Mouse (Mus musculus) heart, embryonic 13.5 days (tissue): ENCODE measurements around the gene Zfp62. TPM values are rescaled to one million over a fixed set of nuclear protein-coding genes. Genes with fewer than 3 reads are reported as not detected.

Experiments
- ATAC-seq: fragments of 200-750 bp; cut with Nextera tagmentation; 2 replicates; pipeline ENCODE4 v1.8.0; 2017; ENCODE audit warnings: moderate TSS enrichment; ENCODE audit not compliant: insufficient number of reproducible peaks, low FRiP score, low TSS enrichment; ENCODE audit errors: extremely low read depth
- H3K27ac ChIP-seq: fragments of 300-500 bp; sonication (generic); replicated peaks from 2 replicates; pipeline ENCODE4 v1.5.1; 2015; ENCODE audit warnings: moderate library complexity, mild to moderate bottlenecking, inconsistent platforms
- H3K27me3 ChIP-seq: fragments of 300-500 bp; sonication (generic); replicated peaks from 2 replicates; pipeline ENCODE4 v1.6.1; 2015; ENCODE audit warnings: mild to moderate bottlenecking, inconsistent platforms
- H3K36me3 ChIP-seq: fragments of 300-500 bp; sonication (generic); 2 replicates; pipeline ENCODE4 v1.6.1; 2015; ENCODE audit warnings: mild to moderate bottlenecking, inconsistent platforms
- H3K4me1 ChIP-seq: fragments of 300-500 bp; sonication (generic); 2 replicates; pipeline ENCODE4 v1.6.1; 2015; ENCODE audit warnings: inconsistent platforms
- H3K4me2 ChIP-seq: fragments of 300-500 bp; sonication (generic); 2 replicates; pipeline ENCODE4 v1.6.1; 2015; ENCODE audit warnings: inconsistent platforms, mild to moderate bottlenecking, moderate library complexity
- H3K4me3 ChIP-seq: fragments of 300-500 bp; sonication (generic); 2 replicates; pipeline ENCODE4 v1.5.1; 2015; ENCODE audit warnings: moderate library complexity, mild to moderate bottlenecking, inconsistent platforms
- H3K9ac ChIP-seq: fragments of 300-500 bp; sonication (generic); 2 replicates; pipeline ENCODE4 v1.6.1; 2015; ENCODE audit warnings: inconsistent platforms, mild to moderate bottlenecking, moderate library complexity
- H3K9me3 ChIP-seq: fragments of 300-500 bp; sonication (generic); 2 replicates; pipeline ENCODE4 v1.6.1; 2016; ENCODE audit warnings: inconsistent platforms
- WGBS: fragments of 180-500 bp; shearing (Covaris S2); methylation state at CpG from one replicate; pipeline ENCODE4 v1.1.7; 2015; ENCODE audit warnings: mixed read lengths; 5-methylcytosine and 5-hydroxymethylcytosine counted together
- polyA plus RNA-seq: library from polyadenylated mRNA; unstranded; fragments of >200 nt; fragmentation: Nextera tagmentation; extraction: Ambion mirVana; gene quantifications from 2 replicates; pipeline ENCODE4 v1.2.1, GENCODE M21; 2015

Zfp62 gene
- polyA plus RNA-seq, 1 experiment from 2014 or later, result 24.9 TPM

DNA sequence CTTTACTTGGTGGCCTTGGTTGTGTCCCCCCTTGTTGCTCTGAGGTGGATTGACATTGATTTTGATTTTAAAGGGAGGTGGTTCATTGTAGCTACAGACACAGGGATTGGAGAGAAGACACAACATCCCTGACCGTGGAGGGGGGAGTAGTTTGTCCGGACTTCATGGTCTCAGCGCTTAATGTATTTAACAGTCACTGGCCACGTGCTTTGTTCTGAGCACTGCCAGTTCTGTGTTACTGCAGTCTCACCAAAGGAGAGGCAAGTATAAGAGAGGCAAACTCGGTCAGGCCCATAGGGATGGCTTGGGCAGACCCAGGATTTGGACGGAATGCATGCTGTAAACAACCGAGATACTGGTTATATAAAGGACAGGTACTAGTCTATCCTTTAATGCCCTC, 61.0 kb downstream of the Zfp62 start:
- Histone ChIP-seq H3K36me3 (peaks cover 60% of the 10 kb centered on the region), H3K27ac (no peak overlapping the region), H3K4me1 (peaks cover 35% of the 10 kb centered on the region), H3K4me2 (no peak overlapping the region), H3K9ac (no peak overlapping the region), H3K4me3 (no peak overlapping the region), H3K27me3 (no peaks in the 10 kb centered on the region), H3K9me3 (no peaks in the 10 kb centered on the region)
- ATAC-seq, result no peak
- WGBS, result 89% methylated on average over 7 of the region's 7 CpGs

DNA sequence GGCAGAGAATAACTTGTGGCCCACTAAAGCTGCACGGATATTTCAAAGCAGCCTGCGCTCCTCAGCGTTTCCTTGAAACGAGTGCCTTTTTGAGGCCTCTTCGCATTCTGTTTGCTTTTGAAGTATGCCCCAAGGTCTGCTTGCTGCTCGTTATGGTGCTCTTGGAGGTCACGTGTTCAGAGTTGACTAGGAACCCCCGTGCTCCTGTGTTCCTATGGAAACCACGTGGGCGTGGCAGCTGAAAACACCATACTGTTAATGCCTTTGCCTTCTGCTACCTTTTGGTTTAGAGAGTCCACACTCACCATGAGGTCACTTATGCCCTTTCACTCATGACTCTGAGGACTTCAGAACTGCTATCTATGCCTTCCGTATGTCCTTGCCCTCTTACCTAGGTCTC, 61.5 kb downstream of the Zfp62 start:
- Histone ChIP-seq H3K4me3 (no peak overlapping the region), H3K4me1 (peaks cover 35% of the 10 kb centered on the region)
- ATAC-seq, result no peak

DNA sequence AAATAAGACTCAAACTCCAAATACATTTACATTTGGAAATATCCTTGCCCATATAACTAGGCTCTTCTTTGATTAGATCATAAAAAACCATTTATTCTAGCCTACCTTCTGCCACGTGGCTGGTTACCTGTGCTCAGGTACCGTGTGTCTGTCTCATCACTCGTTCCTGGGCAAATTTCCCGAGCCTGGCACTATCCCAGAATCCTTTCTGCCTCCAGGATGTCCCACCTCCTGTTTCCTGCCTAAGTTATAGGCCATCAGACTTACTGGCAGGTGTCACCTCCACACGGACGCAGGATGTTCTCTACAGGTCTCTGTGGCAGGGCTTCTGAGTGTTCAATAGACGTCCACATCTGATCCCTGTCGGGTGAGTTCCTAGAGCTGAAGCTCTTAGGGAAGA, 62.0 kb downstream of the Zfp62 start:
- peaks cover 52% of the 10 kb centered on the region for H3K36me3 ChIP-seq

More for the DNA sequence above, 61.5 kb downstream of the Zfp62 start:
- Histone ChIP-seq H3K36me3 (peaks cover 57% of the 10 kb centered on the region), H3K27ac (no peak overlapping the region), H3K27me3 (no peaks in the 10 kb centered on the region), H3K9ac (no peak overlapping the region), H3K4me2 (no peak overlapping the region), H3K9me3 (no peaks in the 10 kb centered on the region)
- WGBS, result 79% methylated on average over 11 of the region's 11 CpGs

DNA sequence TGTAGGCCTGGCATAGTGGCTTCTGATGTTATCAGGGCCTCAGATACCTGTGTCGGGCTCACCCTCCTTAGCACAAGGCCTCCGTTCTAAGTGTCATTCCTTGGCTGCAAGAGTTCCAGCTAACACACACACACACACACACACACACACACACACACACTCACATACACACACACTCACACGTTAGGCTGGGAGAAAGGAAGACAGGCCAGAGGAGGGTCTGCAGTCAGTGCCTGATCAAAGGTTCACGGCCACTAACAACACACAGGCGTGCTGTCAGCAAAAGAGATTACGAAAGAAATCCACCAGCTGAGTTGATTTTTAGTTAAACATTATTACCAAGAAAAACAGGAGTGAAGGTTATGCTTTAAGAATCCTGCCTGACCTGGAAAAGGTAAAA, 63.6 kb downstream of the Zfp62 start:
- ATAC-seq, result no peak

More for the DNA sequence above, 62.0 kb downstream of the Zfp62 start:
- Histone ChIP-seq H3K4me3 (no peak overlapping the region), H3K27me3 (no peaks in the 10 kb centered on the region), H3K4me1 (peaks cover 35% of the 10 kb centered on the region), H3K27ac (no peak overlapping the region), H3K9me3 (no peaks in the 10 kb centered on the region), H3K4me2 (no peak overlapping the region), H3K9ac (no peak overlapping the region)
- no peak for ATAC-seq
- 85% methylated on average over 8 of the region's 8 CpGs for WGBS

DNA sequence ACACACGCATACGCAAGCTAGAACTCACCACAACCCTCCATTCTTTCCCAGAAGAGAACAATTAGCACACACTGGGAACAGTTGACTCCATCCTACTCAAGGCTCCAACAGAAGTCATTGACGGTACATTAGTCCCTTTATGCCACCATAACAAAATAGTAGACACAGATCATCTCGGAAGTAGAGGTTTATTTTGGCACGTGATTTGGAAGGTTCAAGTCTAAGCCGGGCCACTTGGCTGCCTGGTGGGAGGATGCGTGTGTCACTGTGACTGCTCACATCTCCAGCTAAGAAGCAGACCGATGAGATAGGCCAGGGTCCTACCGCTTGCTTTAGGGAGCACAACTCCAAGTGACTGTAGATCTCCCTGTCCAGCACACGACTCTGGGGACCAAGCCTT, 64.2 kb downstream of the Zfp62 start:
- WGBS, result 67% methylated on average over 10 of the region's 10 CpGs
- no peak overlapping the region for H3K9ac ChIP-seq
- no peak overlapping the region for H3K4me3 ChIP-seq
- H3K4me2 ChIP-seq, result no peak overlapping the region
- no peak for ATAC-seq
- no peaks in the 10 kb centered on the region for H3K27me3 ChIP-seq
- peaks cover 30% of the 10 kb centered on the region for H3K36me3 ChIP-seq
- peaks cover 27% of the 10 kb centered on the region for H3K4me1 ChIP-seq
- no peaks in the 10 kb centered on the region for H3K9me3 ChIP-seq
- peak overlapping the region; percentile 75 for H3K27ac ChIP-seq

More for the DNA sequence above, 63.6 kb downstream of the Zfp62 start:
- Histone ChIP-seq H3K9ac (peak overlapping the region; percentile 39), H3K27me3 (no peaks in the 10 kb centered on the region), H3K4me3 (no peak overlapping the region), H3K27ac (peak overlapping the region; percentile 75), H3K9me3 (no peaks in the 10 kb centered on the region), H3K4me1 (peaks cover 27% of the 10 kb centered on the region), H3K4me2 (no peak overlapping the region), H3K36me3 (peaks cover 36% of the 10 kb centered on the region)
- 37% methylated on average over 6 of the region's 6 CpGs for WGBS

DNA sequence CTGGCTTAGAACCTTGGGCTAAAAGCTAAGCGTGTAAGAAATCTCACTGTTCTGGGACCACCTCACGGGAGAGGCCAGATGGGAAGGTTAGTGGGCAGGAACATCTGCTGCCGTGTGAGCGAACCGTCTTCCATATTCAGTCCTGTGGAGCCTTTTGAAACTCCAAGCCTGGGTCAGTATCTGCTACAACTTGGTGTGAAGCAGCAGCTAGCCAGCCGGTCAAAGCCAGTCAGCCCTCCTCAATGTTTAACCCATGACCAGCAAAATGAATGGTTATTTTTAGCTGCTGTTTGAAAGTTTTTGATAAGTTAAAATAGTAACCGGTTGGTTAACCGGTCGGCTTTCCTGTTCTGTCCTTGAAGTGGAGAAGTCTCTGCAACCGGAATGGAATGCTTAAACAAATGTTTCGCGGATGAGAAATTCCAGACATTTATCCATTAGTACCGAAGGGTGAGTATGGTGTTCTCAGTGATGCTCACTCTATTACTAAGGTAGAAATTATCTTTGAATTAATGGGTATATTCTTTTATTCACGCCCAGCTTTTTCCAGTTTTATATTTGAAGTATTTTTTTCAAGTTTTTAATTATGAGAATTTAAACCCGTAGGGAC, 65.0 kb downstream of the Zfp62 start:
- no peak overlapping the region for H3K9ac ChIP-seq
- H3K4me1 ChIP-seq, result peaks cover 27% of the 10 kb centered on the region
- no peak for ATAC-seq
- no peak overlapping the region for H3K4me3 ChIP-seq
- H3K9me3 ChIP-seq, result no peaks in the 10 kb centered on the region
- H3K4me2 ChIP-seq, result peak overlapping the region; percentile 35
- H3K27ac ChIP-seq, result peak overlapping the region; percentile 75
- peaks cover 22% of the 10 kb centered on the region for H3K36me3 ChIP-seq
- no peaks in the 10 kb centered on the region for H3K27me3 ChIP-seq
- WGBS, result 46% methylated on average over 15 of the region's 15 CpGs

Other genes starting within 250 kb of the Zfp62 start
- gene Olfr56, start 224.4 kb upstream of the Zfp62 start, polyA plus RNA-seq, result 0.05 TPM in 1 of 2 replicates, not detected in the other
- gene 9930111J21Rik1, start 223.9 kb upstream of the Zfp62 start, polyA plus RNA-seq, result 0.28 and 0.32 TPM in 2 replicates
- gene Gm12185, start 211.1 kb upstream of the Zfp62 start, polyA plus RNA-seq, result 0.03 TPM in 1 of 2 replicates, not detected in the other
- gene Tgtp1, start 209.1 kb upstream of the Zfp62 start, polyA plus RNA-seq, result 0.16 TPM in 1 of 2 replicates, not detected in the other
- gene 9930111J21Rik2, start 152.1 kb upstream of the Zfp62 start, polyA plus RNA-seq, result 0.13 and 0.78 TPM in 2 replicates
- gene Tgtp2, start 139.1 kb upstream of the Zfp62 start, polyA plus RNA-seq, result 0.11 and 0.27 TPM in 2 replicates
- gene Ifi47, start 126.7 kb upstream of the Zfp62 start, polyA plus RNA-seq, result 1.3 and 1.4 TPM in 2 replicates
- gene Olfr1396, start 88.4 kb upstream of the Zfp62 start, polyA plus RNA-seq, result not detected in 2 replicates
- gene Olfr1395, start 61.0 kb upstream of the Zfp62 start, polyA plus RNA-seq, result not detected in 2 replicates
- not detected in 2 replicates for gene Olfr1394, start 48.9 kb upstream of the Zfp62 start, polyA plus RNA-seq
- 2.8 and 3.0 TPM in 2 replicates for gene Btnl9, start 16.1 kb upstream of the Zfp62 start, polyA plus RNA-seq
- 44.2 and 44.9 TPM in 2 replicates for gene Mgat1, start 40.9 kb downstream of the Zfp62 start, polyA plus RNA-seq
- gene Olfr1393, start 75.0 kb downstream of the Zfp62 start, polyA plus RNA-seq, result 0.16 TPM in 1 of 2 replicates, not detected in the other
- not detected in 2 replicates for gene Olfr1392, start 82.0 kb downstream of the Zfp62 start, polyA plus RNA-seq
- gene Olfr10, start 101.4 kb downstream of the Zfp62 start, polyA plus RNA-seq, result not detected in 2 replicates
- gene Olfr1391, start 119.5 kb downstream of the Zfp62 start, polyA plus RNA-seq, result not detected in 2 replicates
- gene Olfr1390, start 131.9 kb downstream of the Zfp62 start, polyA plus RNA-seq, result not detected in 2 replicates
- gene Olfr1389, start 219.8 kb downstream of the Zfp62 start, polyA plus RNA-seq, result not detected in 2 replicates
- not detected in 2 replicates for gene Olfr1388, start 233.3 kb downstream of the Zfp62 start, polyA plus RNA-seq